ENCODE assay signal across 20 mouse cellular contexts in the genomic region with DNA sequence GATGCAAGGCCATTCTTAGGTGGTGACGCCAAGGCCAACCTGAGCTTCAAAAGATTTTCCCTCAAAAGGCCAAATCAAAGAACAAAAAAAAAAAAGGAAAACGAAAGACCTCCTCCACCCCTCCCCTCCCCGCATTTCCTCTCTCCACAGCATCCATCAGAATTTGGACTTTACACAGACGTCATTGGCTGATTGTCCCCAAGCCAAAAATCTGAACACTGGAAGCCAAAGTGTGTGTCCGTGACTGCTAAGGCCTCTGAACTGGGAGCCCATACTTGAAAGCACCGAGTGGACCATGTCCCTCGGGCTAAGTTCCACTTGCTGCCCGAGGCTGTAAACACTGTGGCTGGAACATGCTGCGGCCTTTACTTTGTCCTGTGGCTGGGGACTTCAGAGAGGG. TPM values are rescaled to one million over a fixed set of nuclear protein-coding genes. Genes with fewer than 3 reads are reported as not detected.
DNase-seq lines count a peak whose midpoint lies in the region; ATAC-seq and TF ChIP-seq lines count a peak whose summit lies in the region.
"Had no signal": no experiment of that assay in that cellular context is flagged by ENCODE, and none has a peak within 500 bp of the region (broad histone marks: within the 10 kb centered on the region; RNA-seq: fewer than 3 reads in every experiment).

No protein-coding gene starts in this region.

- TF ChIP-seq CTCF in gastrocnemius, adult 2 months (IDR thresholded peaks at IDR 0.05): no peak

- 85% methylated on average over 9 of the region's 9 CpGs for WGBS in liver, embryonic 11.5 days
- WGBS in liver, embryonic 16.5 days (ENCODE audit: insufficient replicate concordance): 66% methylated on average over 9 of the region's 9 CpGs
- 85% methylated on average over 9 of the region's 9 CpGs for WGBS in midbrain, embryonic 16.5 days

- no peak for DNase-seq in gastrocnemius, adult 2 months
- DNase-seq in gastrocnemius, postnatal 36 days: no peak
- DNase-seq in liver: peak; percentile 23
- no peak for DNase-seq in liver, embryonic 11.5 days (ENCODE audit: low spot score)
- DNase-seq in kidney, postnatal 14 days: peak; percentile 72
- DNase-seq: B cell, adult 2 months; cerebellum, adult 11-12 months; cerebellum, postnatal 36 days; layer of hippocampus, adult 9-11 months; lung, postnatal 10 days; thymus, adult 2 months had no signal

- ATAC-seq in liver, embryonic 11.5 days (replicated peaks; ENCODE audit: low FRiP score): no peak
- peak; percentile 85 for ATAC-seq in liver, embryonic 16.5 days (ENCODE audit: low read depth)
- no peak for ATAC-seq in midbrain, embryonic 16.5 days
- no peak for ATAC-seq in inflammation-experienced regulatory T-cells, adult 6 months
- ATAC-seq: forebrain, embryonic 16.5 days had no signal

- H3K4me1 ChIP-seq in liver, embryonic 11.5 days (replicated peaks; ENCODE audit: control insufficient read depth, insufficient read depth, low read length): peaks cover 6% of the 10 kb centered on the region
- H3K4me1 ChIP-seq in liver, embryonic 16.5 days (ENCODE audit: control insufficient read depth, low read depth, low read length): peaks cover 17% of the 10 kb centered on the region
- H3K4me1 ChIP-seq in midbrain, embryonic 16.5 days (ENCODE audit: control insufficient read depth, insufficient read depth, low read length): peaks cover 4% of the 10 kb centered on the region

- intact Hi-C loops in gastrocnemius, adult 2 months (cut with DNase I): no loop called here
- intact Hi-C loops in gastrocnemius, postnatal 36 days (cut with DNase I): no loop called here

- no peak overlapping the region for H3K4me3 ChIP-seq in gastrocnemius, adult 2 months
- no peak overlapping the region for H3K4me3 ChIP-seq in liver, embryonic 11.5 days (ENCODE audit: low read depth, low read length)
- no peak overlapping the region for H3K4me3 ChIP-seq in liver, embryonic 16.5 days (ENCODE audit: low read depth, low read length)
- H3K4me3 ChIP-seq in midbrain, embryonic 16.5 days (ENCODE audit: low read depth, low read length): no peak overlapping the region
- H3K4me3 ChIP-seq: embryonic facial prominence, embryonic 12.5 days; heart, embryonic 15.5 days; hindbrain, embryonic 12.5 days; megakaryocyte, embryonic 14.5 days; stomach, embryonic 15.5 days had no signal

- no peaks in the 10 kb centered on the region for H3K9me3 ChIP-seq in liver, embryonic 11.5 days (ENCODE audit: control insufficient read depth, low read length)
- no peaks in the 10 kb centered on the region for H3K9me3 ChIP-seq in liver, embryonic 16.5 days (replicated peaks; ENCODE audit: control insufficient read depth, low read length)
- H3K9me3 ChIP-seq in midbrain, embryonic 16.5 days (replicated peaks; ENCODE audit: control insufficient read depth, low read length, poor library complexity, severe bottlenecking): no peaks in the 10 kb centered on the region
- H3K9me3 ChIP-seq: embryonic facial prominence, embryonic 12.5 days; heart, embryonic 15.5 days; hindbrain, embryonic 12.5 days; megakaryocyte, embryonic 14.5 days; stomach, embryonic 15.5 days had no signal

- H3K36me3 ChIP-seq in liver, embryonic 11.5 days (ENCODE audit: control insufficient read depth, insufficient read depth, low read length): peaks cover 43% of the 10 kb centered on the region
- peaks cover 23% of the 10 kb centered on the region for H3K36me3 ChIP-seq in liver, embryonic 16.5 days (ENCODE audit: control insufficient read depth, insufficient read depth)
- peaks cover 34% of the 10 kb centered on the region for H3K36me3 ChIP-seq in midbrain, embryonic 16.5 days (ENCODE audit: control insufficient read depth, insufficient read depth, low read length)

- H3K4me2 ChIP-seq in liver, embryonic 11.5 days: no peak overlapping the region
- no peak overlapping the region for H3K4me2 ChIP-seq in liver, embryonic 16.5 days (ENCODE audit: low read depth, low read length)
- no peak overlapping the region for H3K4me2 ChIP-seq in midbrain, embryonic 16.5 days (ENCODE audit: low read length)
- H3K4me2 ChIP-seq: embryonic facial prominence, embryonic 12.5 days; heart, embryonic 15.5 days; hindbrain, embryonic 12.5 days; stomach, embryonic 15.5 days had no signal

- H3K27ac ChIP-seq in gastrocnemius, adult 2 months: peak overlapping the region; percentile 53
- no peak overlapping the region for H3K27ac ChIP-seq in liver, embryonic 11.5 days (ENCODE audit: low read depth, low read length)
- peak overlapping the region; percentile 66 for H3K27ac ChIP-seq in liver, embryonic 16.5 days (ENCODE audit: low read length)
- H3K27ac ChIP-seq in midbrain, embryonic 16.5 days (ENCODE audit: low read length): no peak overlapping the region
- H3K27ac ChIP-seq: embryonic facial prominence, embryonic 12.5 days; heart, embryonic 15.5 days; hindbrain, embryonic 12.5 days; stomach, embryonic 15.5 days had no signal

- no peaks in the 10 kb centered on the region for H3K27me3 ChIP-seq in liver, embryonic 11.5 days (replicated peaks; ENCODE audit: control insufficient read depth, insufficient read depth, low read length)
- H3K27me3 ChIP-seq in liver, embryonic 16.5 days (ENCODE audit: control insufficient read depth, insufficient read depth, low read depth, low read length): no peaks in the 10 kb centered on the region
- no peaks in the 10 kb centered on the region for H3K27me3 ChIP-seq in midbrain, embryonic 16.5 days (ENCODE audit: control insufficient read depth, insufficient read depth, low read depth, low read length)
- H3K27me3 ChIP-seq: embryonic facial prominence, embryonic 12.5 days; heart, embryonic 15.5 days; hindbrain, embryonic 12.5 days; megakaryocyte, embryonic 14.5 days; stomach, embryonic 15.5 days had no signal

- no peak overlapping the region for H3K9ac ChIP-seq in liver, embryonic 11.5 days (ENCODE audit: low read depth, low read length)
- no peak overlapping the region for H3K9ac ChIP-seq in liver, embryonic 16.5 days (ENCODE audit: low read depth, low read length)
- H3K9ac ChIP-seq in midbrain, embryonic 16.5 days (ENCODE audit: low read depth, low read length): no peak overlapping the region
- H3K9ac ChIP-seq: embryonic facial prominence, embryonic 12.5 days; heart, embryonic 15.5 days; hindbrain, embryonic 12.5 days; stomach, embryonic 15.5 days had no signal

RNA-seq across cellular contexts. Expression of a gene that starts 6.1 kb away (rescaled TPM):
- total RNA-seq in gastrocnemius, adult 2 months (2021): 100 to 1,000 TPM; 189 to 247 TPM
- total RNA-seq in gastrocnemius, postnatal 36 days (2021): 100 to 1,000 TPM; 207 to 218 TPM
- 377 and 390 TPM in 2 replicates for polyA plus RNA-seq in liver, embryonic 11.5 days (2014; fragmentation: Nextera tagmentation; extraction: Ambion mirVana)
- polyA plus RNA-seq in liver, embryonic 16.5 days (2015; fragmentation: Nextera tagmentation; extraction: Ambion mirVana): 177 and 180 TPM in 2 replicates
- polyA plus RNA-seq in midbrain, embryonic 16.5 days (2015; fragmentation: Nextera tagmentation; extraction: Ambion mirVana): 187 and 190 TPM in 2 replicates
- polyA plus RNA-seq in inflammation-experienced regulatory T-cells, adult 6 months (2017; shearing (Covaris generic)): 100 to 1,000 TPM; 178 to 243 (median 221) TPM

RNA-seq across cellular contexts. Expression of a gene that starts 33.8 kb away (rescaled TPM):
- total RNA-seq in gastrocnemius, adult 2 months (2021): under 1 TPM; 0.43 to 0.84 TPM
- under 1 TPM; 0.64 to 0.87 TPM for total RNA-seq in gastrocnemius, postnatal 36 days (2021)
- polyA plus RNA-seq in liver, embryonic 11.5 days (2014; fragmentation: Nextera tagmentation; extraction: Ambion mirVana): 3.3 and 3.6 TPM in 2 replicates
- polyA plus RNA-seq in liver, embryonic 16.5 days (2015; fragmentation: Nextera tagmentation; extraction: Ambion mirVana): 1.1 and 1.2 TPM in 2 replicates
- polyA plus RNA-seq in midbrain, embryonic 16.5 days (2015; fragmentation: Nextera tagmentation; extraction: Ambion mirVana): 9.2 and 11.0 TPM in 2 replicates
- polyA plus RNA-seq in inflammation-experienced regulatory T-cells, adult 6 months (2017; shearing (Covaris generic)): 1 to 10 TPM; 1.5 to 4.6 (median 2.5) TPM

RNA-seq across cellular contexts. Expression of a gene that starts 47.9 kb away (rescaled TPM):
- total RNA-seq in gastrocnemius, adult 2 months (2021): 10 to 100 TPM; 57.7 to 63.5 TPM
- total RNA-seq in gastrocnemius, postnatal 36 days (2021): 10 to 100 TPM; 52.9 to 53.9 TPM
- polyA plus RNA-seq in liver, embryonic 11.5 days (2014; fragmentation: Nextera tagmentation; extraction: Ambion mirVana): 327 and 368 TPM in 2 replicates
- 119 and 125 TPM in 2 replicates for polyA plus RNA-seq in liver, embryonic 16.5 days (2015; fragmentation: Nextera tagmentation; extraction: Ambion mirVana)
- polyA plus RNA-seq in midbrain, embryonic 16.5 days (2015; fragmentation: Nextera tagmentation; extraction: Ambion mirVana): 164 and 166 TPM in 2 replicates
- polyA plus RNA-seq in inflammation-experienced regulatory T-cells, adult 6 months (2017; shearing (Covaris generic)): 100 to 1,000 TPM; 129 to 182 (median 175) TPM

Comparison
In these comparisons a context has a peak if more than half of its experiments do, and no peak if none do; other contexts are left out.
1. DNase-seq: peak in liver (single experiment) and kidney, postnatal 14 days (single experiment); none in gastrocnemius, adult 2 months (single experiment), gastrocnemius, postnatal 36 days (0 of 2) and liver, embryonic 11.5 days (single experiment).
2. H3K27ac ChIP-seq: peak in gastrocnemius, adult 2 months (single experiment) and liver, embryonic 16.5 days (single experiment); none in liver, embryonic 11.5 days (single experiment) and midbrain, embryonic 16.5 days (single experiment).